Mouse (Mus musculus) hindbrain, embryonic 11.5 days (tissue): ENCODE results near the gene Mta3. TPM values are rescaled to one million over a fixed set of nuclear protein-coding genes. Genes with fewer than 3 reads are reported as not detected.
"Not testable (repeated sequence)": the region's sequence is repeated elsewhere in the genome, so short reads cannot be mapped to it uniquely, and the experiment has no call there.

ENCODE experiments used
- ATAC-seq: fragments of 200-750 bp; cut with Nextera tagmentation; 2 replicates; pipeline ENCODE4 v1.8.0; 2017; ENCODE audit warnings: mild to moderate bottlenecking, moderate TSS enrichment, moderate library complexity; ENCODE audit not compliant: low FRiP score
- DNase-seq: peaks from one replicate; pipeline ENCODE4 v3.0.0-alpha.2; 2015; ENCODE audit warnings: low spot score
- H3K27ac ChIP-seq: fragments of 300-500 bp; sonication (generic); 2 replicates; pipeline ENCODE4 v1.5.1; 2014; ENCODE audit warnings: mild to moderate bottlenecking, low read depth, low read length
- H3K27me3 ChIP-seq: fragments of 300-500 bp; sonication (generic); 2 replicates; pipeline ENCODE4 v1.6.1; 2014; ENCODE audit warnings: mild to moderate bottlenecking, low read length, moderate library complexity, mixed read lengths; ENCODE audit not compliant: control insufficient read depth, insufficient read depth
- H3K36me3 ChIP-seq: fragments of 300-500 bp; sonication (generic); 2 replicates; pipeline ENCODE4 v1.6.1; 2014; ENCODE audit warnings: mild to moderate bottlenecking, low read length, moderate library complexity, mixed read lengths; ENCODE audit not compliant: control insufficient read depth, insufficient read depth
- H3K4me1 ChIP-seq: fragments of 300-500 bp; sonication (generic); replicated peaks from 2 replicates; pipeline ENCODE4 v1.6.1; 2014; ENCODE audit warnings: low read length, mixed read lengths; ENCODE audit not compliant: control insufficient read depth, insufficient read depth
- H3K4me2 ChIP-seq: fragments of 300-500 bp; sonication (generic); replicated peaks from 2 replicates; pipeline ENCODE4 v1.6.1; 2014; ENCODE audit warnings: mild to moderate bottlenecking, low read depth, low read length
- H3K4me3 ChIP-seq: fragments of 300-500 bp; sonication (generic); 2 replicates; pipeline ENCODE4 v1.5.1; 2014; ENCODE audit warnings: low read depth, low read length
- H3K9ac ChIP-seq: fragments of 300-500 bp; sonication (generic); 2 replicates; pipeline ENCODE4 v1.6.1; 2014; ENCODE audit warnings: low read depth, low read length
- H3K9me3 ChIP-seq: fragments of 300-500 bp; sonication (generic); 2 replicates; pipeline ENCODE4 v1.6.1; 2016; ENCODE audit warnings: low read length; ENCODE audit not compliant: control insufficient read depth
- WGBS: fragments of 180-500 bp; shearing (Covaris S2); extraction: QIAGEN DNeasy Blood & Tissue Kit; methylation state at CpG from one replicate; pipeline ENCODE4 v1.1.7; 2014; 5-methylcytosine and 5-hydroxymethylcytosine counted together
- polyA plus RNA-seq: library from polyadenylated mRNA; unstranded; fragments of >200 nt; fragmentation: Nextera tagmentation; extraction: Ambion mirVana; gene quantifications from 2 replicates; pipeline ENCODE4 v1.2.1, GENCODE M21; 2014

Gene Mta3
- polyA plus RNA-seq, 1 experiment from 2014 or later, result 41.7 TPM

DNA sequence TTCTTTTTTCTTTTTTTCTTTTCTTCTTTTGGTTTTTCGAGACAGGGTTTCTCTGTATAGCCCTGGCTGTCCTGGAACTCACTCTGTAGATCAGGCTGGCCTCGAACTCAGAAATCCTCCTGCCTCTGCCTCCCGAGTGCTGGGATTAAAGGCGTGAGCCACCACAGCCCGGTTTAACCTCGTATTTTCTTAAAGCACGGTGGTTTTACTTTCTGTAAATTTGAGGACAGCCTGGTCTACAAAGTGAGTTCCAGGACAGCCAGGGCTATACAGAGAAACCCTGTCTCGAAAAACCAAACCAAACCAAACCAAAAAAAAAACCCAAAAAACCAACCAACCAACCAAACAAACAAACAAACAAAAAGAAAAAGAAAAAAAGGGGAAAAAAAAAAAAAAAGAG, 155.0 kb downstream of the Mta3 start:
- not testable (repeated sequence) for H3K4me1 ChIP-seq, H3K27me3 ChIP-seq, H3K36me3 ChIP-seq, DNase-seq, H3K27ac ChIP-seq, H3K9ac ChIP-seq, ATAC-seq, H3K9me3 ChIP-seq, H3K4me2 ChIP-seq
- 57% methylated on average over 8 of the region's 8 CpGs for WGBS
- H3K4me3 ChIP-seq, result peak overlapping the region; percentile 73; the same call in 1 of the 2 replicates

DNA sequence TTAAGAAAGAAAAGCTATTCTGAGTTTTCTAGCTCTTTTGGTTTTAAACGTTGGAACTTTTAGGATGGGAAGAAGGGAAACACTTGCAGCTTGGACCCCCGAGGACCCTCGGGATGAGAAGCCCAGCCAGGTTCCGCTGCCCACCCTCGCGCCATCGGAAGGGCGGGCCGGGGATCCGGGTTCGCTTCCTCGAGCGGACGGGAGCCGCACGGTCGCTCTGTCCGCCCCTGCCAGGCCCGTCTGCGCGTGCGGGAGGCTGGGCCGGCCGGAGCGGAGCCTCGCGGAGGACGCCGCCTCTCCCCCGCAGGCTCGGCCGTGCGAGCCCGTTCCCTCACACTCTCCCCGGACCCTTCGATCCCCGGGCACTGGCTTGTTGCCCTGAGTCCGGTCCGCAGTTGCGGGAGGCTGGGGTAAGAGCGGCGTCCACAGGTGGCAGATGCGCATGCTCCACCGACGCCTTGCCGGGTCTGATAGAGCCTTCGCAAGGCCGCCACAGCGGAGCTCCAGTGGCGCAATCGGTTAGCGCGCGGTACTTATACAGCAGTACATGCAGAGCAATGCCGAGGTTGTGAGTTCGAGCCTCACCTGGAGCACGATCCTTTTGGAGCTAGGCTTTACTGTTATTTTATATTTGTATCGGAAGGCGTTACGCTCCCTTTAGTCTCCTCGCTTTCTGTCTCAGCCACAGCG, 155.6 kb downstream of the Mta3 start:
- peak overlapping the region; percentile 70 for H3K27ac ChIP-seq
- peak overlapping the region; percentile 76 for H3K4me2 ChIP-seq
- peak overlapping the region; percentile 73 for H3K4me3 ChIP-seq
- H3K9me3 ChIP-seq, result no peaks in the 10 kb centered on the region
- under 1% methylated on average over 61 of the region's 62 CpGs for WGBS
- no peaks in the 10 kb centered on the region for H3K27me3 ChIP-seq
- peak overlapping the region; percentile 73 for H3K9ac ChIP-seq
- DNase-seq (peak; percentile 98), ATAC-seq (peak; percentile 94)
- no peaks in the 10 kb centered on the region for H3K4me1 ChIP-seq
- H3K36me3 ChIP-seq, result no peaks in the 10 kb centered on the region

DNA sequence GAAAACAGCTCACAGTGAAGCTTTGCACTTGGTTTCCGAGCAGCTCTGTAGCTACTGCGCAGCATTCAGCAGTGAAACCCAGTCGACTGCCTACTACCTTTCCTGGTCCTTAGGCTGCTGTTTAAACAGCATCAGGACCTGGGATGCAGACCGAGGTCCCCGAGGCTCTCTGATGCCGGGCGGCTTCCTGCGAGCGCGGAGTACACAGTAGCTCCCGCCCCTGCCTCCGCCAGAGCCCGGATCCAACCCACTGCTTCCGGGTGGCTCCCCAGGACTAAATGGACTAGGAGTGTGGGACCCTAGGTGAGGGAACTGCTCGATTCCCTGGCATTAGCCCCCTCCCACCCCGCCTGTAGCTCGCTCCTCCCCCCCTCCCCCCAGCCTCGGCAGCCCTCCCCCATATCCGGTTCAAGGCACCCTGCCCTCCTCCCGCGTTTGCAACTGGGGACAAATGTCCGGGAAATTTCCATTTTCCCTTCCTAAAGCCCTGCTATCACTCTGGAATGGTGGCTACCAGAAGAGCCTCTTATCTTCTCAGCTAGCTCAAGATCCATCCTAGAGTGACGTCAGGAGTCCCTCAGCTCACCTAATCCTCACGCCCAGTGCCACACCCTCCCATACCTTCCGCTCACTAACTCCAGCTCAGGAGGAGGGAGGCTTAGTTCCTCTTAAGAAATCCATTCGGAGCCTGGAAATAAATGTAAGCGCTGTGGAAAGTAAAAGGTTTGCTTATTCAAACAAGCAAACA, 156.3 kb downstream of the Mta3 start:
- under 1% methylated on average over 26 of the region's 27 CpGs for WGBS
- H3K9me3 ChIP-seq, result no peaks in the 10 kb centered on the region
- H3K27ac ChIP-seq, result peak overlapping the region; percentile 70
- no peaks in the 10 kb centered on the region for H3K27me3 ChIP-seq
- ATAC-seq (peak; percentile 78), DNase-seq (no peak)
- H3K4me2 ChIP-seq, result peak overlapping the region; percentile 76
- H3K9ac ChIP-seq, result peak overlapping the region; percentile 73
- H3K4me1 ChIP-seq, result no peaks in the 10 kb centered on the region
- H3K36me3 ChIP-seq, result no peaks in the 10 kb centered on the region
- H3K4me3 ChIP-seq, result peak overlapping the region; percentile 73

DNA sequence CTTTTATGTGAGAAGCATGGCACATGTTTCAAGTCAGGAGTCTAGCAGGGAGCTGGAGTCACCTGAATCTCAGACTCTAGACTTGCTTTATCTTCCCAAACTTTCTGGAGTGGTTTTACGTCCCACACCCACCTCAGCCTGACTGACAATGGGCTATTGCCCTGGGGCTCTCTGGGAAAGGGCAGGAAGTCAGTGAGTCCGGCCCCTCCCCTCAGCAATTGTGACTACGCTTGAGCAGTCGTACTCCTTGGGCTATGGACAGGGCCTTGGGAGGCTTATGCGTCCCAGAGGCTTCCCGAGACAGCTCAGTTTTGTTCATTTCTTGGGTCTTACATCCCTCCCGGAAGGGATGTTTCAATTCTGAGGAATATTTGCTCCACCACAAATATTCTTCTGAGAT, 159.4 kb downstream of the Mta3 start:
- no peak for DNase-seq
- no peaks in the 10 kb centered on the region for H3K4me1 ChIP-seq
- H3K9me3 ChIP-seq, result no peaks in the 10 kb centered on the region
- H3K4me2 ChIP-seq, result no peak overlapping the region
- no peak overlapping the region for H3K4me3 ChIP-seq
- no peak for ATAC-seq
- H3K9ac ChIP-seq, result no peak overlapping the region
- H3K27ac ChIP-seq, result no peak overlapping the region
- 67% methylated on average over 7 of the region's 7 CpGs for WGBS
- no peaks in the 10 kb centered on the region for H3K36me3 ChIP-seq
- no peaks in the 10 kb centered on the region for H3K27me3 ChIP-seq

DNA sequence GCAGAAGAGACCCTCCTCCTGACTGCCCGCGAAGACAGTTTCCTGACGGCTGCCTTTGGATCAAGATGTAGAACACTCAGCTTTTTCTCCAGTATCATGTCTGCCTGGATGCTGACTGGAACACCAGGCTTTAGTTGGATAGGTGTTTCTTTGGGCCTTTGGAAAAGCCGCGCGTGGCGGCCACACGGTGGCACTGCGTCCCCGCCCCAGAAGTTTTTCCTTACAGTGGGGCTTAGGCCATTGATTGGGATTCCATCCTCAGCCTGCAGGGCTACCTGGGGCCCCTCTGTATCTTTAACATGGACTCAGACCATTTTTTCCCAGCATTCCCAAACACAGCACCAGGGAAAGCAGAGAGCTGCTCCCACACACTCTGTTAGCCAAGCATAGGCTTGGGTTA, 160.6 kb downstream of the Mta3 start:
- peak; percentile 76 for DNase-seq
- WGBS, result 15% methylated on average over 10 of the region's 10 CpGs
- Histone ChIP-seq H3K4me2 (no peak overlapping the region), H3K4me3 (no peak overlapping the region), H3K9me3 (no peaks in the 10 kb centered on the region), H3K27me3 (no peaks in the 10 kb centered on the region), H3K9ac (no peak overlapping the region), H3K27ac (no peak overlapping the region), H3K36me3 (no peaks in the 10 kb centered on the region), H3K4me1 (no peaks in the 10 kb centered on the region)
- no peak for ATAC-seq

DNA sequence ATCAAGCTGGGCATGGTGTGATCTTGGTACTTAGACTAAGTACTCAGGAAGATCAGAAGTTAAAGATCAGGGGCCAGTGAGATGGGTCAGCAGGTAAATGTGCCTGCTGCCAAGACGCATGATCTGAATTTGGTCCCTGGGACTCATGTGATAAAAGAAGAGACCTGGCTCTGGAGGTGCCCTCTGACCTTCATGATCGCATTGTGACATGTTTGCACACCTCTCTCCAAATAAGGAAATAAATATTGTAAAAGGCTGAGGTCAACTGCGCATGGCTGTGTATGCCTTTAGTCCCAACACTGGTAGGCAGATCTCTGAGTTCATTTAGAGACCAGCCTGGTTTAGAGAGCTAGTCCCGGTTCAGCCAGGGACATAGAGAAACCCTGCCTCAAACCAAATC, 164.4 kb downstream of the Mta3 start:
- no peak for DNase-seq
- no peaks in the 10 kb centered on the region for H3K4me1 ChIP-seq
- 89% methylated on average over 4 of the region's 4 CpGs for WGBS
- H3K27me3 ChIP-seq, result no peaks in the 10 kb centered on the region
- H3K27ac ChIP-seq, result no peak overlapping the region
- H3K4me3 ChIP-seq, result no peak overlapping the region
- no peaks in the 10 kb centered on the region for H3K9me3 ChIP-seq
- no peak overlapping the region for H3K4me2 ChIP-seq
- no peak overlapping the region for H3K9ac ChIP-seq
- H3K36me3 ChIP-seq, result no peaks in the 10 kb centered on the region
- no peak for ATAC-seq

Other genes with a start within 250 kb of the Mta3 start
- gene Cox7a2l, start 188.8 kb upstream of the Mta3 start, polyA plus RNA-seq, result 165 and 179 TPM in 2 replicates
- 0.05 TPM in 1 of 2 replicates, not detected in the other for gene Kcng3, start 74.3 kb upstream of the Mta3 start, polyA plus RNA-seq
- gene Haao, start 141.8 kb downstream of the Mta3 start, polyA plus RNA-seq, result 0.18 TPM in 1 of 2 replicates, not detected in the other